Mouse (Mus musculus) ES-E14 (cell line): Measurements from ENCODE around the gene Rabif. TPM values are rescaled to one million over a fixed set of nuclear protein-coding genes. Genes with fewer than 3 reads are reported as not detected.
A peak's percentile ranks its signal among the peaks of the same experiment; 100 is the strongest.

Experiments
- DNase-seq: peaks from one replicate; pipeline ENCODE4 v3.0.0-alpha.2; 2013; ENCODE audit warnings: low read depth, low spot score
- H3K27ac ChIP-seq: 2 replicates; pipeline ENCODE4 v1.5.1; 2012; ENCODE audit warnings: low read depth, mild to moderate bottlenecking, low read length, moderate library complexity, mixed read lengths; ENCODE audit not compliant: poor library complexity, insufficient read depth, severe bottlenecking
- H3K36me3 ChIP-seq: 2 replicates; pipeline ENCODE4 v1.6.1; 2012; ENCODE audit warnings: mild to moderate bottlenecking, low read length, moderate library complexity, mixed read lengths; ENCODE audit not compliant: control insufficient read depth, poor library complexity, insufficient read depth, severe bottlenecking
- H3K4me1 ChIP-seq, 2 experiments: fragments of 150-350 bp in 1 of 2; sonication (generic) in 1 of 2; 2 replicates each; pipeline ENCODE4 v1.6.1; 2012; ENCODE audit warnings: low read length in 2 of 2, mild to moderate bottlenecking in 1 of 2, mixed read lengths in 1 of 2; ENCODE audit not compliant: control insufficient read depth in 2 of 2, insufficient read depth in 2 of 2, poor library complexity in 1 of 2
- H3K4me3 ChIP-seq, 2 experiments: fragments of 150-350 bp in 1 of 2; sonication (generic) in 1 of 2; 2 replicates each; pipeline ENCODE4 v1.5.1; 2012; ENCODE audit warnings: low read length in 2 of 2, low read depth in 1 of 2, mild to moderate bottlenecking in 1 of 2, mixed read lengths in 1 of 2; ENCODE audit not compliant: insufficient read depth in 1 of 2, poor library complexity in 1 of 2, severe bottlenecking in 1 of 2
- H3K9ac ChIP-seq: 2 replicates; pipeline ENCODE4 v1.6.1; 2012; ENCODE audit warnings: low read depth, mild to moderate bottlenecking, low read length, mixed read lengths; ENCODE audit not compliant: poor library complexity, insufficient read depth, severe bottlenecking
- H3K9me3 ChIP-seq: fragments of 150-350 bp; sonication (generic); 2 replicates; pipeline ENCODE4 v1.6.1; 2012; ENCODE audit warnings: low read depth, mild to moderate bottlenecking, low read length; ENCODE audit not compliant: control insufficient read depth, insufficient read depth
- CHD2 ChIP-seq: IDR thresholded peaks from 2 replicates; pipeline ENCODE4 v1.6.1; 2014; ENCODE audit warnings: mild to moderate bottlenecking, low read depth, low read length, inconsistent platforms
- HCFC1 ChIP-seq: IDR thresholded peaks from 2 replicates; pipeline ENCODE4 v1.6.1; 2012; ENCODE audit warnings: low read length, inconsistent platforms, borderline replicate concordance; ENCODE audit not compliant: insufficient read depth
- MAFK ChIP-seq: IDR thresholded peaks from 2 replicates; pipeline ENCODE4 v1.6.1; 2014; ENCODE audit warnings: mild to moderate bottlenecking, low read depth, low read length, inconsistent platforms; ENCODE audit not compliant: insufficient read depth
- ZC3H11A ChIP-seq: IDR thresholded peaks from 2 replicates; pipeline ENCODE4 v1.6.1; 2012; ENCODE audit warnings: low read depth, mild to moderate bottlenecking, inconsistent platforms, low read length, borderline replicate concordance
- ZNF384 ChIP-seq: IDR thresholded peaks from 2 replicates; pipeline ENCODE4 v1.6.1; 2012; ENCODE audit warnings: low read depth, low read length, inconsistent platforms
- in situ Hi-C, 2 experiments: fragments of 600-800 bp; cut with MboI; formaldehyde crosslinking; loops; one replicate each; pipeline ENCODE4 v1.15.1; 2025; ENCODE audit warnings: low sequenced_read_pairs in 2 of 2, inconsistent platforms in 1 of 2; ENCODE audit not compliant: unreplicated experiment in 2 of 2
- total RNA-seq: library from RNA; depleted of rRNA; stranded (reverse); fragments of 300-350 nt; gene quantifications from 2 replicates; pipeline ENCODE4 v1.2.3, GENCODE M21; 2012

Gene Rabif
- total RNA-seq, 1 experiment: 24.9 TPM

DNA sequence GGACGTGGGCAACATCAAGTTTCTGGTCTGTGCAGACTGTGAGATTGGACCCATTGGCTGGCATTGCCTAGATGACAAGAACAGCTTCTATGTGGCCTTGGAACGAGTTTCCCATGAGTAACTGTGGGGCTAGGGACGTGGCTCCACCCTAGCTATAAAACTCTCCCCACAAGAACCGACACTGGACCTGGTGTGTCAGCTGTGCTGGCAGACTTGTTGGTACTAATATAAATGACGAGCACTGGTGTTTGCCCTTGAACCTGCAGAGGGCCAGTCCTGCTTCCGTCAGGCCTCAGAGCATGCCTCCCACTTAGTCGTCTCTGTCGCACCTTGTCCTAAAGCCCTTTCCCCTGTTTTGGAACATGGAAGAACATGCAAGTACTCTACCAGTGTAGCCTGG lies 11.8 kb downstream of the Rabif start:
- TF ChIP-seq MAFK (no peak), CHD2 (no peak), ZC3H11A (no peak), HCFC1 (no peak), ZNF384 (no peak)
- in situ Hi-C loops: no loop called here
- no peak for DNase-seq

GRCm38 (mm10) chr1:134510018-134510417 lies 15.6 kb downstream of the Rabif start:
- Histone ChIP-seq H3K4me3 (no peak overlapping the region), H3K9ac (no peak overlapping the region), H3K27ac (no peak overlapping the region), H3K4me1 (peaks cover 0 to 2% of the 10 kb centered on the region in 2 experiments; a peak in 2 of 4 replicates), H3K36me3 (peaks cover 7% of the 10 kb centered on the region), H3K9me3 (no peaks in the 10 kb centered on the region)
- TF ChIP-seq ZNF384: no peak
- no peak for TF ChIP-seq ZC3H11A
- no peak for TF ChIP-seq MAFK
- TF ChIP-seq CHD2: no peak
- TF ChIP-seq HCFC1: no peak
- in situ Hi-C loops: no loop called here
- no peak for DNase-seq

More for the DNA sequence above, 11.8 kb downstream of the Rabif start:
- Histone ChIP-seq H3K36me3 (peaks cover 7% of the 10 kb centered on the region), H3K9me3 (no peaks in the 10 kb centered on the region), H3K9ac (no peak overlapping the region), H3K27ac (0 out of 2 replicates have a peak overlapping the region, but pooled peaks have one; percentile 11), H3K4me3 (no peak overlapping the region), H3K4me1 (peaks cover 3 to 4% of the 10 kb centered on the region in 2 experiments; a peak in 2 of 4 replicates)

DNA sequence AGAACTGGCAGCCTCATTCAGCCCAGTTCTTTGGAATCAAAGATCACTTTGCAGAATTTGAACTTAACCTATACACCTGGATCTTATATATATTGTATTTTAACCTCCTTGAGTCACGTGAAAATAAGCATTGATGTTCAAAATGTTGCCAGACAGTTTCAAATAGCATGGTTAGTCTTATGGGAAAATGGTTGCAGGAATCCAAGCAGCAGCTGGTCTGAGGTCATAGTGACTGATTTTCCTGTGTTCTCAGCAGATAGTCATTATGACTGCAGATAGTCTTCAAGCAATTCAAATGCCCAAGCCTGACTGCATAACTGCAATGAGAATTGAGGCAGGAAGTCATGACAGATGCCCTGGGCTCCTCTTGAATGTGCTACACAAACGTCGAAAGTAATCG lies 17.7 kb downstream of the Rabif start:
- Histone ChIP-seq H3K27ac (no peak overlapping the region), H3K36me3 (no peaks in the 10 kb centered on the region), H3K9ac (no peak overlapping the region), H3K9me3 (no peaks in the 10 kb centered on the region), H3K4me3 (no peak overlapping the region), H3K4me1 (peaks cover 2 to 4% of the 10 kb centered on the region in 2 experiments; a peak in 2 of 4 replicates)
- no peak for DNase-seq
- no peak for TF ChIP-seq CHD2
- no peak for TF ChIP-seq MAFK
- no peak for TF ChIP-seq HCFC1
- TF ChIP-seq ZC3H11A: no peak
- no peak for TF ChIP-seq ZNF384
- in situ Hi-C loops: no loop called here

GRCm38 (mm10) chr1:134512584-134512983 lies 18.1 kb downstream of the Rabif start:
- DNase-seq: no peak
- H3K36me3 ChIP-seq: no peaks in the 10 kb centered on the region
- no peak overlapping the region for H3K27ac ChIP-seq
- no peak overlapping the region for H3K9ac ChIP-seq
- H3K4me1 ChIP-seq: peaks cover 2 to 6% of the 10 kb centered on the region in 2 experiments; a peak in 2 of 4 replicates
- no peaks in the 10 kb centered on the region for H3K9me3 ChIP-seq
- in situ Hi-C loops: no loop called here
- no peak overlapping the region; a peak in 1 of 4 replicates for H3K4me3 ChIP-seq
- TF ChIP-seq MAFK: no peak
- no peak for TF ChIP-seq HCFC1
- no peak for TF ChIP-seq ZC3H11A
- TF ChIP-seq CHD2: no peak
- no peak for TF ChIP-seq ZNF384
